Mouse (Mus musculus) cerebral cortex, adult 2 months (tissue): ENCODE data around the gene Ell2.

Source experiments
- WGBS: fragments of 180-500 bp; shearing (Covaris S2); methylation state at CpG from one replicate; pipeline ENCODE4 v1.1.7; 2018; 5-methylcytosine and 5-hydroxymethylcytosine counted together

Ell2 gene

GRCm38 (mm10) chr13:75818945-75819706 is 112.6 kb downstream of the Ell2 start:
- 76% methylated on average over 3 of the region's 3 CpGs for WGBS
